Mouse (Mus musculus) induced T-regulatory cell, adult 2 months (primary cell): ENCODE results near the gene Tnfrsf8.
A peak's percentile ranks its signal among the peaks of the same experiment; 100 is the strongest.
"Not testable (repeated sequence)": the region's sequence is repeated elsewhere in the genome, so short reads cannot be mapped to it uniquely, and the experiment has no call there.

Source experiments
- DNase-seq: peaks from one replicate; pipeline ENCODE4 v3.0.0-alpha.2; 2012; ENCODE audit warnings: low read depth

Gene Tnfrsf8

GRCm38 (mm10) chr4:145310859-145311258 lies 4.1 kb downstream of the Tnfrsf8 start:
- no peak for DNase-seq

GRCm38 (mm10) chr4:145306422-145306821 lies 8.5 kb downstream of the Tnfrsf8 start:
- no peak for DNase-seq

- DNase-seq = not testable (repeated sequence)
These were observed 9.2 kb downstream of the Tnfrsf8 start for GRCm38 (mm10) chr4:145305661-145306362.

- DNase-seq = no peak
These were observed 10.9 kb downstream of the Tnfrsf8 start for GRCm38 (mm10) chr4:145304109-145304508.

- DNase-seq = no peak
These were observed 12.9 kb downstream of the Tnfrsf8 start for GRCm38 (mm10) chr4:145302106-145302505.

GRCm38 (mm10) chr4:145300210-145300927 lies 14.6 kb downstream of the Tnfrsf8 start:
- DNase-seq = peak; percentile 88

GRCm38 (mm10) chr4:145299355-145299754 lies 15.6 kb downstream of the Tnfrsf8 start:
- no peak for DNase-seq

- no peak for DNase-seq
These were observed 16.1 kb downstream of the Tnfrsf8 start for GRCm38 (mm10) chr4:145298846-145299245.

- DNase-seq = peak; percentile 84
These were observed 19.2 kb downstream of the Tnfrsf8 start for GRCm38 (mm10) chr4:145295589-145296300.

GRCm38 (mm10) chr4:145294588-145294987 lies 20.4 kb downstream of the Tnfrsf8 start:
- DNase-seq = no peak

- peak; percentile 95 for DNase-seq
These were observed 28.4 kb downstream of the Tnfrsf8 start for GRCm38 (mm10) chr4:145286369-145287120.

- DNase-seq = peak; percentile 80
These were observed 30.3 kb downstream of the Tnfrsf8 start for GRCm38 (mm10) chr4:145284675-145285074.

GRCm38 (mm10) chr4:145283441-145283840 lies 31.5 kb downstream of the Tnfrsf8 start:
- peak; percentile 81 for DNase-seq

- no peak for DNase-seq
These were observed 34.0 kb downstream of the Tnfrsf8 start for GRCm38 (mm10) chr4:145280966-145281365.

- DNase-seq = no peak
These were observed 36.1 kb downstream of the Tnfrsf8 start for GRCm38 (mm10) chr4:145278724-145279370.

GRCm38 (mm10) chr4:145278231-145278630 lies 36.7 kb downstream of the Tnfrsf8 start:
- DNase-seq = peak; percentile 64

GRCm38 (mm10) chr4:145276368-145277249 lies 38.4 kb downstream of the Tnfrsf8 start:
- peak; percentile 50 for DNase-seq

- DNase-seq = peak; percentile 73
These were observed 40.1 kb downstream of the Tnfrsf8 start for GRCm38 (mm10) chr4:145274887-145275286.

GRCm38 (mm10) chr4:145273923-145274322 lies 41.0 kb downstream of the Tnfrsf8 start:
- DNase-seq = no peak

GRCm38 (mm10) chr4:145272763-145273162 lies 42.2 kb downstream of the Tnfrsf8 start:
- DNase-seq = no peak
